Mouse (Mus musculus) bone marrow macrophage, adult 2 months (primary cell): Measurements from ENCODE around the gene Rbms1. TPM values are rescaled to one million over a fixed set of nuclear protein-coding genes. Genes with fewer than 3 reads are reported as not detected.

ENCODE experiments used
- H3K27ac ChIP-seq: 2 replicates; pipeline ENCODE4 v1.5.1; 2012; ENCODE audit warnings: low read depth, low read length; ENCODE audit not compliant: insufficient read depth
- H3K4me1 ChIP-seq: 2 replicates; pipeline ENCODE4 v1.6.1; 2012; ENCODE audit warnings: low read length; ENCODE audit not compliant: control insufficient read depth, insufficient read depth
- H3K4me3 ChIP-seq: 2 replicates; pipeline ENCODE4 v1.5.1; 2012; ENCODE audit warnings: mild to moderate bottlenecking, low read length, moderate library complexity; ENCODE audit not compliant: insufficient read depth
- CTCF ChIP-seq: IDR thresholded peaks from 2 replicates; pipeline ENCODE4 v1.5.1; 2012; ENCODE audit warnings: low read depth, mild to moderate bottlenecking, low read length, moderate library complexity
- POLR2A ChIP-seq: IDR thresholded peaks from 2 replicates; pipeline ENCODE4 v1.6.1; 2012; ENCODE audit warnings: mild to moderate bottlenecking, low read depth, low read length, borderline replicate concordance
- polyA plus RNA-seq: library from polyadenylated mRNA; stranded (reverse); fragments of >200 nt; gene quantifications from 2 replicates; pipeline ENCODE4 v1.2.4, GENCODE M21; 2012; ENCODE audit not compliant: missing spikeins, insufficient read depth, insufficient read length

Rbms1 gene
- polyA plus RNA-seq, 1 experiment, result 111 TPM

- Histone ChIP-seq H3K27ac (no peak overlapping the region), H3K4me1 (no peaks in the 10 kb centered on the region), H3K4me3 (no peak overlapping the region)
- no peak for TF ChIP-seq CTCF
Observed at GRCm38 (mm10) chr2:60710317-60710716, 252.7 kb downstream of the Rbms1 start.

- H3K4me3 ChIP-seq, result no peak overlapping the region
- H3K4me1 ChIP-seq, result no peaks in the 10 kb centered on the region
- H3K27ac ChIP-seq, result no peak overlapping the region
- TF ChIP-seq POLR2A, result no peak
Observed at GRCm38 (mm10) chr2:60708671-60709070, 254.3 kb downstream of the Rbms1 start.

DNA sequence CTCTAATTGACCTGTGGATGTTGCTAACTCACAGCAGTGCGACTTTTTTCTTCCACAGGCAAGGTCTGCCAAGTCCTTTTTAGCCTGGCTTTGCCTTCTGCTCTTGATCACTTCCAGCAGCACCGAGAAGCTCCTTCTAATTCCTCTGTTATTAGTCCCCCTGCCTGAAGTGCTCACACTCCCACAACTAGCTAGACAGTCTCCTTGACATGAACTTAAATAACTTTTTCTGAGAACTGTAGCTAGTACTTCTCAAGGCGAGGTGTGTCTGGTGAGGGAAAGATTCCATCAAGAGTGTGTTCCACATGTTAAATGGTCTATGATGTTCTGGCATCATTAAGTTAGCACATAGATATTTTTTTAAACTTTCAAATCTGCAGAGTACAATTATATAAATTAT is 256.1 kb downstream of the Rbms1 start:
- H3K4me1 ChIP-seq, result no peaks in the 10 kb centered on the region
- H3K27ac ChIP-seq, result no peak overlapping the region
- H3K4me3 ChIP-seq, result no peak overlapping the region
- TF ChIP-seq CTCF (no peak), POLR2A (no peak)

- TF ChIP-seq POLR2A, result no peak
- TF ChIP-seq CTCF, result no peak
- no peaks in the 10 kb centered on the region for H3K4me1 ChIP-seq
- H3K27ac ChIP-seq, result no peak overlapping the region
Observed at GRCm38 (mm10) chr2:60705426-60705825, 257.6 kb downstream of the Rbms1 start.

DNA sequence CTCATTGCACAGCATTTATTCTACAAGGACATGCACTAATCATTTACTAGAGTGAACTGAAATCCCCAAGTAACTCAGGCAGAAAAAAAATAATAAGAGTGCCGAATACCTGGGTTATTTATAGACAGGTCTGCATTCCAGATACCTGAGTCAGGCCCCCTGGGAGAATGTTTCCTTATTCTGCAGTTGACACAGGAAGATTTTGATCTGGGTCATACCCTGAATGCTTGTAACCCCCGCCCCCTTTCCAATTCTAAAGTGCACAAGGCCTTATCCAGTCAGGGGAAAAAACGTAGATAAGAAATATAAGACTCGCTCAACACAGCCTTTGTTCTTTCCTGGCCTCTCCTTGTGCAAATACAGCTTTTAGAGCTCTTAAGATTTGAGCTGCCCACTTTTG is 259.7 kb downstream of the Rbms1 start:
- Histone ChIP-seq H3K27ac (no peak overlapping the region), H3K4me3 (no peak overlapping the region), H3K4me1 (no peaks in the 10 kb centered on the region)
- TF ChIP-seq POLR2A (no peak), CTCF (no peak)

More at GRCm38 (mm10) chr2:60705426-60705825, 257.6 kb downstream of the Rbms1 start:
- no peak overlapping the region for H3K4me3 ChIP-seq

DNA sequence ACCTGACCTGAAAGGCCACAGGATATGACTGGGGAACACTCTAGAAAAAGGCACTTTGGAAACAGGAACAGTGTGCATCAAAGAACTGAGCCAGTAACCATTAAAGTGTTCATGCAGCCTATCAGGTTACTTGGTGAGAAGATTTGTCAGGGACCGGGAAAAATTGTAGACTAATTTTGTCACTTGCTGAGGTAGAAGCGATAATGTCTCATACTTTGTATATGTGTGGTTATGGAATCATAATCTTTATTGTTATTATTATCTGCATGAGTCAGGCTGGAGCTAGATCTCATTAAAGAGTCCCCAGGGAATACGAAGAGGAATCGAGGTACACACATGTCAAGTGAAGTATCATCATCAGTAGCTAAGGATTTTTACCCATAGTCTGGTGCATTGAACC is 262.0 kb downstream of the Rbms1 start:
- H3K27ac ChIP-seq, result no peak overlapping the region
- TF ChIP-seq CTCF (no peak), POLR2A (no peak)
- no peak overlapping the region for H3K4me3 ChIP-seq
- no peaks in the 10 kb centered on the region for H3K4me1 ChIP-seq

Other genes with a start within 250 kb of the Rbms1 start
- gene Itgb6, start 240.5 kb downstream of the Rbms1 start, polyA plus RNA-seq, result not detected in 2 replicates